Mouse (Mus musculus) embryonic facial prominence, embryonic 15.5 days (tissue): ENCODE results near the gene Dpep3. TPM values are rescaled to one million over a fixed set of nuclear protein-coding genes. Genes with fewer than 3 reads are reported as not detected.
"Not testable (repeated sequence)": the region's sequence is repeated elsewhere in the genome, so short reads cannot be mapped to it uniquely, and the experiment has no call there.

Experiments used
- ATAC-seq: fragments of 200-750 bp; cut with Nextera tagmentation; 2 replicates; pipeline ENCODE4 v1.8.0; 2017; ENCODE audit warnings: low read depth, moderate TSS enrichment; ENCODE audit not compliant: insufficient number of reproducible peaks, low FRiP score, low TSS enrichment
- H3K27ac ChIP-seq: fragments of 300-500 bp; sonication (generic); replicated peaks from 2 replicates; pipeline ENCODE4 v1.5.1; 2015; ENCODE audit warnings: mild to moderate bottlenecking, inconsistent platforms
- H3K27me3 ChIP-seq: fragments of 300-500 bp; sonication (generic); 2 replicates; pipeline ENCODE4 v1.6.1; 2015; ENCODE audit warnings: inconsistent platforms
- H3K36me3 ChIP-seq: fragments of 300-500 bp; sonication (generic); 2 replicates; pipeline ENCODE4 v1.6.1; 2015; ENCODE audit warnings: mild to moderate bottlenecking, inconsistent platforms
- H3K4me1 ChIP-seq: fragments of 300-500 bp; sonication (generic); 2 replicates; pipeline ENCODE4 v1.6.1; 2015; ENCODE audit warnings: inconsistent platforms
- H3K4me2 ChIP-seq: fragments of 300-500 bp; sonication (generic); replicated peaks from 2 replicates; pipeline ENCODE4 v1.6.1; 2015; ENCODE audit warnings: mild to moderate bottlenecking, inconsistent platforms
- H3K4me3 ChIP-seq: fragments of 300-500 bp; sonication (generic); replicated peaks from 2 replicates; pipeline ENCODE4 v1.5.1; 2015; ENCODE audit warnings: mild to moderate bottlenecking, inconsistent platforms
- H3K9ac ChIP-seq: fragments of 300-500 bp; sonication (generic); 2 replicates; pipeline ENCODE4 v1.6.1; 2015; ENCODE audit warnings: inconsistent platforms
- H3K9me3 ChIP-seq: fragments of 300-500 bp; sonication (generic); replicated peaks from 2 replicates; pipeline ENCODE4 v1.6.1; 2016; ENCODE audit warnings: inconsistent platforms
- WGBS: fragments of 180-500 bp; shearing (Covaris S2); methylation state at CpG from one replicate; pipeline ENCODE4 v1.1.7; 2015; 5-methylcytosine and 5-hydroxymethylcytosine counted together
- polyA plus RNA-seq: library from polyadenylated mRNA; unstranded; fragments of >200 nt; fragmentation: Nextera tagmentation; extraction: Ambion mirVana; gene quantifications from 2 replicates; pipeline ENCODE4 v1.2.1, GENCODE M21; 2015

Dpep3 gene
- not detected in 2 replicates for polyA plus RNA-seq

DNA sequence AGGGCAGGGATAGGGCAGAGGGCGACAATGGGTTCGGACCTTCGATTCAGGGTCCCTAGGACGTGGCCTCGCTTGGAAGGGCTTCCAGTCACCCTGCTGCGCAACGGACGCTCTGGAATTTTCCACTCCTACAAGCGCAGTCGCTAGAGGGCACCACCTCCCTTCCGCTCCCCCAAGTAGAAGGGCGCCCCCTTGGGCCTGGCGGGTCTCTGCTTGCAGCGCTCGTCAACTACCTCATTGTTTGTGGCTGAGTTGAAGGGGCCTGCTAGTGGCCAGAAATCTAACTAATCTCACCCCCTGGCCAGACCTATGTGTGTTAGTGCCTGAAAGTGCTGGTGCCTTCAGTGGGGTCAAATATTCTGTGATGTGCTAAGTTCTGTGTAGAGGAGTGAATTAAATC, at the start of gene Dpep3:
Dpep3 (minus strand) TSS at position 105 of the 400 bp plus-strand sequence.
- ATAC-seq = no peak
- Histone ChIP-seq H3K4me1 (no peaks in the 10 kb centered on the region), H3K27ac (no peak within 1 kb of the TSS), H3K27me3 (no peaks in the 10 kb centered on the region), H3K9me3 (no peaks in the 10 kb centered on the region), H3K4me3 (no peak within 1 kb of the TSS), H3K36me3 (no peaks in the 10 kb centered on the region), H3K9ac (no peak within 1 kb of the TSS), H3K4me2 (no peak within 1 kb of the TSS)
- 87% methylated on average over 15 of the region's 15 CpGs for WGBS

DNA sequence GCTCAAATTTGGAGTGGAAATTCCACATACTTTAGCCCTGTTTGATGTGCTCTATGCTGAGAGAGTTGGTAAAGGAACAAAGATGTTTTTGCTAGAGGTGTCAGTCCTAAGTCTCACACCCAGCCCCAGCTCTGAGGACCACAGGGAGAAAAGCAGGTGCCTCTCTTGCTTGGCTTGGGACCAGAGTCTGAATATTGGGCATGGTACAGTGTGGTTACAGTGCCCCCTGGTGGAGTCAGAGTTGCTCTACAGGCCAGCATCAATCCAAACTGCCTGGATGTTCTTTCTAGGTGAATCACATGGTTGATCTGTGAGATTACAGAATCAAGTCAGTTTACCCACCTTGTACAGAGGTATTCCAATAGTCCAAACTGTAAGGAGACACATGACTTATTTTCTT, 43.3 kb upstream of the Dpep3 start:
- Histone ChIP-seq H3K4me1 (no peaks in the 10 kb centered on the region), H3K27ac (no peak overlapping the region), H3K27me3 (no peaks in the 10 kb centered on the region), H3K9ac (no peak overlapping the region), H3K9me3 (no peaks in the 10 kb centered on the region), H3K4me3 (no peak overlapping the region), H3K4me2 (no peak overlapping the region), H3K36me3 (peaks cover 47% of the 10 kb centered on the region)
- ATAC-seq = no peak

DNA sequence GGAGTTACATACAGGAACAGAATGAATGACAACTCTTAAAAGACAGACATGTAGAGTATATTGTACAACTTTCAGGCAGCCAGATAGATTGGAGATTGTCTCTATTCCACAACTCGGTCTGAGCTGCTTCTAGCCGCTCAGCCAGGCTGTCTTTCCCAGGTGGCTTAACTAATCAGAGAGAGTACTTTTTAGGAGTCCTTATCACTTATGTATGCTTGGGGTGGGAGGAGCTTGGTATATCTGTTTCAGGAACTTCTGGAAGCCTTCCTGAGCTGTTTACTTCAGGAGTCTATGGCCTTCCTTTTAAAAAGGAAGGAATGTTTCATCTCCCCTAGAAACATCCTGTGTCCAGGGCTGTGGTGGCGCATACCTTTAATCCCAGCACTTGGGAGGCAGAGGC, 38.8 kb upstream of the Dpep3 start:
- ATAC-seq = no peak
- Histone ChIP-seq H3K27me3 (no peaks in the 10 kb centered on the region), H3K4me1 (no peaks in the 10 kb centered on the region), H3K4me2 (no peak overlapping the region), H3K36me3 (peaks cover 47% of the 10 kb centered on the region), H3K27ac (no peak overlapping the region), H3K9me3 (no peaks in the 10 kb centered on the region), H3K4me3 (no peak overlapping the region), H3K9ac (no peak overlapping the region)
- WGBS = 87% methylated on average over 3 of the region's 3 CpGs

DNA sequence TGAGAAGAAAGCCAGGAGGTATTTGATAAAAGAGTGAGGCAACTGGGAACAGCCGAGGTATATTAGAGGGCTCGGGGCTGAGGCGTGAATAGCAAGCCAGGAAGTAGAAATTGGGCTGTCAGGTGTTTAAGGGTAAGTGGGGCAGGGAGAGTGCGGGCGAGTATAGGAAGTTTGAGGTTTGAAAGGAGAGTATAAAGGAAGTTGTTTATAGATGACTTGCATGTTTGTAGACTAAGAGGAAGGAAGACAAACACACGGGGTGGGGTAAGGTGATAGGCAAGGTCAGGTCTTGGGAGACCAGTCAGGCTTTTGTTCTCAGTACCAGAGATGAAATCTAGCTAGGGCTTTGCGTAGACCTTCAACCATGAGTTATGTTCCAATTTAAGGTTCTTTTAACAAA, 37.9 kb upstream of the Dpep3 start:
- Histone ChIP-seq H3K27ac (no peak overlapping the region), H3K4me1 (no peaks in the 10 kb centered on the region), H3K36me3 (peaks cover 47% of the 10 kb centered on the region), H3K9me3 (no peaks in the 10 kb centered on the region), H3K9ac (no peak overlapping the region), H3K4me3 (no peak overlapping the region), H3K4me2 (no peak overlapping the region), H3K27me3 (no peaks in the 10 kb centered on the region)
- WGBS = 88% methylated on average over 7 of the region's 7 CpGs
- no peak for ATAC-seq

DNA sequence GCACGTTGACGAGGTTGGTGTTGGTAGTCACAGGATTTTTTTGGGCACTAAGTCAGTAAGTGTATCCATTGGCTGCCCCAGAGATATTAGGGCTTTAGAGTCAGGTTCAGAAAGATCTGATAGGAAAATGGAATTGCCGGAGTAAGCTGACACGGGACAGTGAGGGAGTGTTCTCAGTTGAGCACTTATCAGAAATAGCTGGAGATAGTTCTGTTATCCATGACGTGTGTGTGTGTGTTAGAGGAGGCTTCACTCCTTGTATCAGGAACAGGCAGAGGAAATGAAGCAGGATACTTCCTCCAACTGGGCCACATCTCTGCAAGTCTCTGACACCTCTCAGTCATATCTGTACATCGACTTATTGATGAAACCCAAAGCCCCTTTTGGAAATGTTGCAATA, 37.1 kb upstream of the Dpep3 start:
- Histone ChIP-seq H3K27ac (no peak overlapping the region), H3K4me1 (no peaks in the 10 kb centered on the region), H3K4me2 (no peak overlapping the region), H3K9me3 (no peaks in the 10 kb centered on the region), H3K9ac (no peak overlapping the region), H3K36me3 (peaks cover 42% of the 10 kb centered on the region), H3K27me3 (no peaks in the 10 kb centered on the region), H3K4me3 (no peak overlapping the region)
- 93% methylated on average over 6 of the region's 6 CpGs for WGBS
- no peak for ATAC-seq

DNA sequence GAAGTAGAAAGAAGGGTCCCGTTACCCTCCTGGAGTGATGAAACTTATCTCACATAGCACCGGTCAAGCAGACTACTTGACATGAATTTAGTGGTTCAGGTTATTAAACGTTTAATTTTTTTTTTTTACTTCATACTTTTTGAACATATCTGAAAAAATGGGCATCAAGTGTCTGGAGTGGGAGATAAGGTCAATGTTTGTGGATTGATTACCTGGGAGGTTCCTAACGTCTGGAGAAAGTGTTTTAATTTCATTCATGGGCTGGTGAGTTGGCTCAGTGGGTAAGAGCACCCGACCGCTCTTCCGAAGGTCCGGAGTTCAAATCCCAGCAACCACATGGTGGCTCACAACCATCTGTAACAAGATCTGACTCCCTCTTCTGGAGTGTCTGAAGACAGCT, 33.0 kb upstream of the Dpep3 start:
- H3K27ac ChIP-seq, H3K27me3 ChIP-seq, H3K9ac ChIP-seq, H3K9me3 ChIP-seq, ATAC-seq: not testable (repeated sequence)
- 81% methylated on average over 8 of the region's 8 CpGs for WGBS
- peak overlapping the region; percentile 81 for H3K4me3 ChIP-seq
- H3K4me2 ChIP-seq = peak overlapping the region; percentile 94
- H3K36me3 ChIP-seq = peaks cover 24% of the 10 kb centered on the region
- peaks cover 15% of the 10 kb centered on the region for H3K4me1 ChIP-seq

DNA sequence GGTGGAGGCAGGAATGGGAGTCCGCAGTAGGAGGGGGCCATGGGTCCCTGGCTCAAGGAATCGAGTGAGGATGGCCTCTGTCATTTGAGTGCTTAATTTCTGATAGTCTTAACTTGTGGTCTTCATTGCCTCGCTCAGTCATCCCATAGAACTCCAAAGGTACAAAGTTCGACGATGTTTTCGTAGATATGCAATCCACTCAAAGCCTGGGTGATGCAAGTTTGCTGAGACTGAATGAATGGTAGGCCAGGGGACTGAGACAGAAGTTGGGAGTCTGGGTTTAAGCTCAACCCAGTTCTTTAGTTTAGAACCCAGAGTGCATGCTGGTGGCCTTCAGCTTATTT, 32.4 kb upstream of the Dpep3 start, which contains the start of gene Ddx28:
Ddx28 (minus strand) TSS at position 240 of the 344 bp plus-strand sequence.
- H3K4me1 ChIP-seq = peaks cover 15% of the 10 kb centered on the region
- H3K9ac ChIP-seq = peak within 1 kb of the TSS; percentile 93
- peak within 1 kb of the TSS; percentile 63 for H3K27ac ChIP-seq
- H3K36me3 ChIP-seq = peaks cover 20% of the 10 kb centered on the region
- peak within 1 kb of the TSS; percentile 94 for H3K4me2 ChIP-seq
- peak within 1 kb of the TSS; percentile 81 for H3K4me3 ChIP-seq
- no peak for ATAC-seq
- 1% methylated on average over 6 of the region's 6 CpGs for WGBS
- H3K27me3 ChIP-seq = no peaks in the 10 kb centered on the region
- H3K9me3 ChIP-seq = no peaks in the 10 kb centered on the region

DNA sequence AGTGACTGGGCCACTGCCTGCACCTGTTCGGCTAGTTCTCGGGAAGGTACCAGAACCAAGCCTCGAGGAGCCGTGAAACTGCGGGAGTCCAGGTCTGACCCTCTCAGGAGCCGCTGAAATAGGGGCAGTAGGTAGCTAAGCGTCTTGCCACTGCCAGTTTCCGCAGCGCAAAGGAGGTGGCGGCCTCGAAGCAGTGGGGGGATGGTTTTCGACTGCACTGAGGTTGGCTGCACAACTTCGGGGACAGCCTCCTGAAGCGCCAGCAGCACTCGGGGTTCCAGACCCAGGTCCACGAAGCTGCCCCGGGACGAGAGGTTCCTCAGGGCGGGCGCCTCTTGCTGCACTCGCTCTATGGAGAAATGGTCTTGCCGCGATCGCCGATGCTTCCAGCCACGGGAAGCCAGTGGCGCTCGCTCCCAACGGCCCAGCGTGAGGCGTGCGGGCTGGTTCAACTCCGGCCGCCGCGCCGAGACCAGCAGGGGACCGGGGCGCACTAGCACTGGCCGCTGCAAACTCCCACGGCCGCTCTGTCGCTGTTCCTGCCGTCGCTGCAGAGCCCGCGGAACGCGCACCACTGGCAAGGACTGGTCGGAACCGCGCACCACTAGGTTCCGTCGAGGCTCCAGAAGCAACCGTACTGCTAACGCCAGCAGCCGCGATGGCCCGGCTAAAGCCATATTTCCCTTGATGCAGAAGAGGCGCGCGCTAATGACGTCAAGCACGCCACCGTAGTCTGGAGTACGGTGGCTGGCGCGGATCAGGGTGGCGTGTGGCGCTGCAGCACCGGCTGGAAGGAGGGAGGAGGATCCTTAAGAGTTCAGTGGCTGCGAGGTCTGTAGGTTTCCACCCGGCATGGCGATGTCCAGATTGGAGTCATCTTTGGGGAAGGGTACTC, 31.8 kb upstream of the Dpep3 start:
- Histone ChIP-seq H3K4me3 (peak overlapping the region; percentile 81), H3K4me2 (peak overlapping the region; percentile 94), H3K9me3 (no peaks in the 10 kb centered on the region), H3K27ac (peak overlapping the region; percentile 63), H3K9ac (peak overlapping the region; percentile 93), H3K4me1 (peaks cover 15% of the 10 kb centered on the region), H3K27me3 (no peaks in the 10 kb centered on the region), H3K36me3 (peaks cover 15% of the 10 kb centered on the region)
- peak; percentile 89 for ATAC-seq
- 1% methylated on average over 74 of the region's 74 CpGs for WGBS

DNA sequence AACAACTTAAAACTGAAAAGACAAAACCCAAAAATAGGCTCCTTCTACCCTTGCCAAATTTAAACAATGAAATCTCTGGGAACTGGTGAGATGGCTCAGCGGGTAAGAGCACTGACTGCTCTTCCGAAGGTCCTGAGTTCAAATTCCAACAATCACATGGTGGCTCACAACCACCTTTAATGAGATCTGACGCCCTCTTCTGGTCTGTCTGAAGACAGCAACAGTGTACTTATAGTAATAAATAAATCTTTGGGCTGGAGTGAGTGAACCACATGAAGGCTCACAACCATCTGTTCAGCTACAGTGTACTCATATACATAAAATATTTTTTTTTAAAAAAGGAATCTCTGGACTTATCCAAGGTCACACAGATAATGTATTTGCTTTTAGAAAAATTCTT, 28.7 kb upstream of the Dpep3 start:
- H3K27me3 ChIP-seq, H3K27ac ChIP-seq, H3K4me2 ChIP-seq, H3K9me3 ChIP-seq, ATAC-seq, H3K36me3 ChIP-seq, H3K9ac ChIP-seq, H3K4me3 ChIP-seq: not testable (repeated sequence)
- 62% methylated on average over 3 of the region's 3 CpGs for WGBS
- peaks cover 15% of the 10 kb centered on the region for H3K4me1 ChIP-seq

DNA sequence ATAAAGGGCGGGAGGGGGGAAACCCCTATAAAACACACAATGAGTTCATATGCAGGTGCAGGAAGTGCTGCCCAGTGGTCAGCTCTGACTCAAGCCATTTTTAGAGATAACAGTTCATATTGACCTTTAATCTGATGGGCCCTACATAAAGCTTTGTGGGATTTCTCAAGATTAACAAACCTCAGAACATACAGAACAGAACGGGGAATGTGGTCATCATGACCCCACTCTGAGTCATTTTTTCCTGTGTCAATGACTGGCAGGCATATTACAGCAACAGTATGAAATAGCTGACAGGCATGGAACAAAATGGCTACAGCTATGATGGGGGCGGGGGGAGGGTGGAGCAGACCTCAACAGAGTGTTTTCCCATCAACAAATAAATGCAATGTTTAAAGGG, 27.9 kb upstream of the Dpep3 start:
- no peaks in the 10 kb centered on the region for H3K9me3 ChIP-seq
- H3K27me3 ChIP-seq = no peaks in the 10 kb centered on the region
- WGBS = 74% methylated on average over 3 of the region's 3 CpGs
- no peak overlapping the region for H3K4me3 ChIP-seq
- H3K36me3 ChIP-seq = peaks cover 5% of the 10 kb centered on the region
- no peak for ATAC-seq
- no peak overlapping the region for H3K27ac ChIP-seq
- H3K9ac ChIP-seq = no peak overlapping the region
- H3K4me1 ChIP-seq = peaks cover 15% of the 10 kb centered on the region
- H3K4me2 ChIP-seq = no peak overlapping the region

DNA sequence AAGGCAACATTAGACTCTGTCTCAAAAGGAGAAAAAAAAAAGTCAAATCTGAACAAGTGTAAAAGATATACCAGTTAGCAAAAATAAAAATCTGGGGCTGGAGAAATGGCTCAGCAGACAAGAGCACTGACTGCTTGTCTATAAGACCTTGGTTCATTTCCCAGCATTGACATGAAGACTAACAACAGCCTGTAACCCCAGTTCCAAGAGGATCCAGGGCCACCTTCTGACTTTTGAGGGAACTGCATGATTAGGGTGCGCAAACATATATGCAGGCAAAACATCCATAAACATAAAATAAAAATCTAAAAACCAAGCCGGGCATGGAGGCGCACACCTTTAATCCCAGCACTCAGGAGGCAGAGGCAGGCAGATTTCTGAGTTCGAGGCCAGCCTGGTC, 27.2 kb upstream of the Dpep3 start:
- no peak overlapping the region for H3K27ac ChIP-seq
- no peaks in the 10 kb centered on the region for H3K27me3 ChIP-seq
- no peak overlapping the region for H3K9ac ChIP-seq
- no peak overlapping the region for H3K4me2 ChIP-seq
- no peaks in the 10 kb centered on the region for H3K9me3 ChIP-seq
- peaks cover 5% of the 10 kb centered on the region for H3K36me3 ChIP-seq
- H3K4me3 ChIP-seq = no peak overlapping the region
- 89% methylated on average over 4 of the region's 4 CpGs for WGBS
- no peak for ATAC-seq
- H3K4me1 ChIP-seq = peaks cover 15% of the 10 kb centered on the region

DNA sequence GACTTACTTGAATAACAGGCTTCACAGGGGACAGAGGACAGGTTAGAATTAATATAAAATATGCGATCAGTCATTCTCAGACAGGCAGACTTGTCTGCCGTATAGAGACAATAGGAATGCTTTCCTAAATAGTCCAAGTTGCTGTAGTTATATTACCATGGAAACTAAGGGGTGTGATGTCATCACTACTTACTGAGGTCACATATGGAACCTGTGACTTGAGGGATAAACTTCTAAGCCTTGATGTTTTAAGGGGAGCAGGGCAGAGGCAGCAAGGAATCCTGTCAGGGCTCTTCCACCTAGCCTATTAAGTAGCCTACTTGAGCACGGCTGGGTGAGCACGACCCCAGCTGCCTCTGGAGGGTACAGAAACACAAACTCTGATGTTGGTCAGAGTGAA, 26.6 kb upstream of the Dpep3 start, which contains the start of gene Dpep2nb:
Dpep2nb (minus strand) TSS at position 101 of the 400 bp plus-strand sequence.
- no peak within 1 kb of the TSS for H3K4me2 ChIP-seq
- no peak within 1 kb of the TSS for H3K4me3 ChIP-seq
- H3K4me1 ChIP-seq = peaks cover 14% of the 10 kb centered on the region
- no peak within 1 kb of the TSS for H3K27ac ChIP-seq
- ATAC-seq = no peak
- no peaks in the 10 kb centered on the region for H3K9me3 ChIP-seq
- H3K36me3 ChIP-seq = peaks cover 5% of the 10 kb centered on the region
- H3K9ac ChIP-seq = no peak within 1 kb of the TSS
- 75% methylated on average over 4 of the region's 4 CpGs for WGBS
- H3K27me3 ChIP-seq = no peaks in the 10 kb centered on the region
